Mouse (Mus musculus): ENCODE data around the gene Zfp119a.
"Not testable (repeated sequence)": the region's sequence is repeated elsewhere in the genome, so short reads cannot be mapped to it uniquely, and the experiment has no call there.

Zfp119a gene

DNA sequence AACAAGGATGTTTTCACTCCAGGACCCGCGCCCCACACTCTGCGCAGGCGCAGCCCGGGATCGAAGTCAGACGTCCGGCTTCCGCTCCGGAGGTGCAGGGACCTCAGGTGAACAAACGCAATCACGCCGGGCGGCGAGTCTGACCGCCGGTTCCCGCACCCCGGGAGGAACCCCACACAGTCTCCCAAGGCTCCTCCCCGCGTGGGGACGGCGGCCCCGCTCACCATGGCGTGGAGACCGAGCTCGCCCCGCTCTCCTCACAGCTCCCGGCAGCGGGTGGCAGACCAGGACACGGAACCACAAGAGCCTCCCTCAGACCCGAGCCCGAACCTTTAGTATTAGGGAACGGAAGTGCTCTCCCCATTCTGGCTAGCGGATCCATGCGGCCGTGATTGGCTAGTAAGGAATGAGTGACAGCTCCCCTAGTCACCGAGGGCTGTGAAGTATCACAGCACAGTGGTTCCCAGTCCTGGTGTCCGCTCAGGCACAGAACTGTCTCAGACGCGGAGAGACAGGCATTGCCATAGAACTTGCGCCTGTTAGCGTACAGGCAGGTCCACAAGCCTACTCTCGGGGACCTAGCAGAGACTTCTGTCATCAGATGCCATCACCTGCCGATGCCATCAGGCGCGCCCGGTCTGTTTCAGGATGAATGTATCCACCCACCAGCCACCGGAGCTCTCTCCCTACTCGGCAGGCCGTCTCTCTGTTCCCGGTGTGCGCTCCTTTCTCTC is at the start of gene Zfp119a:
TSS of gene Zfp119a (minus strand) at position 295 of the 734 bp plus-strand sequence.
- peak; percentile 99 for ATAC-seq (ENCODE audit: low TSS enrichment)

DNA sequence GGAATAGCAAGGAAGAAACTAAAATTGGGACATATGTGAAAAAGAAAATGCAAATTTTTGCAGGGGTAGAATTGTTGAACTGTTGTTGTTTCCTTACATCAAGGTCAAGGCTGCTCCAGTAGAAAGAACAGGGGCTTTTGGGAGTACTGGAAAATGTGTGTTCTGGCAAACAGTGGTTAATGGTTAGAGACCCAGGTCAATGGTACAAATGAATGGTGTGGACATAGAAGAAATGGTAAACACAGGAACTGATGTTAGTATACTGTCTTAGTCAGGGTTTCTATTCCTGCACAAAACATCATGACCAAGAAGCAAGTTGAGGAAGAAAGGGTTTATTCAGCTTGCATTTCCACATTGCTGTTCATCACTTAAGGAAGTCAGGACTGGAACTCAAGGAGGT is 27.9 kb upstream of the Zfp119a start:
- ATAC-seq (ENCODE audit: low TSS enrichment), result no peak

DNA sequence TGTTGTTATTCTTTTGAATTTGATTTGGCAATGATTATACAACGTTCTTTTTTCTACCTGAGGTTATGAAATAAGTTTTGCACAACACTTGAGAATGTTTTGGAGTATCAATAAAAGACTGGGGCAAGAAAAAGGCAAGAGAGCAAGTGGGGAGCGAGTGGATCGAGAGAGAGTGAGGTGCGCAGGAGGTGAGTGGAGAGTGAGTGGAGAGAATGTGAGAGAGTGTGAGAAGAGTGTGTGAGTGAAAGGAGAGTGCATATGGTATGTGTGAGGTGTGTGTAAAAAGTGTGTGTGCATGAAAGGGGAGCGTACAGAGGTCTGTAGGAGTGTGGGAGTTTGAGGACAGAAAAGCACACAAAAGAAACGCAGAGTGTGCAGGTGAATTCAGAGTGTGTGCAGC is 25.4 kb upstream of the Zfp119a start:
- no peak for ATAC-seq (ENCODE audit: low TSS enrichment)

DNA sequence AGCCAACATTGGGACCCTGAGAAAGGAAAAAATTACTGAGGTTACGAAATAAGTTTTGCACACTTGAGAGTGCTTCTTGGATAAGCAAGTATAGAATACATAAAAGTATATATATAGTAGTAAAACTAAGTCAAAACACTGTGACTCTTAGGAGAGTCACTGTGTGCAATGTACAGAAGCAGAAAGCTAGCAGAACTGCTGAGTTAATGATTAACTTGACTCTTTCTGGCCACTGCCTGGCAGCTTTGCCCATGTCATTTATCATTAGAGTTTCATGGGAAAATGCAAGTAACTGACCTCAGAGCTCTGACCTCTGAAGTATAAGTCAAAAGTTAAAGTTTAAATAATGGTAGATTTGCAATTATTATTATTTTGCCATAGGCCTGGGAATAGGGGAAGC is 25.0 kb upstream of the Zfp119a start:
- ATAC-seq (ENCODE audit: low TSS enrichment), result no peak

DNA sequence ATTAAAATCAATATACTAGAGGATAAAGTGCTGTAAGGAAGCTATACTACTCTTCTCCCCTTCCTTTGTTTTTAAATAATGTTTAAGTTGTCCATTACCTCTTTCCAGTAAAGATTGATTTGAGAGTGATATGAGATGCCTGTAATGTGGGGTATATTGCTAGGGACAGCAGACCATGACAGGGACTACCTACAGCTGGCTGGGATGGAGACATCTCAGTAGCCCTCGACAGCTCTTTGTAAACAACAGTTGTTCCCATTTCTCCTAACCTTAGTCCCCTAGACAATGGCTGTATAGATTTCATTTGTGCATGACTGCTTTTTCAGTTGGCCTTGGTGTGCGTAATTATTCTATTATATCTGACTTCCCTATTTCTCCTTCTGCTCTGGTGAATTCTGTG is 24.4 kb upstream of the Zfp119a start:
- no peak for ATAC-seq (ENCODE audit: low TSS enrichment)

DNA sequence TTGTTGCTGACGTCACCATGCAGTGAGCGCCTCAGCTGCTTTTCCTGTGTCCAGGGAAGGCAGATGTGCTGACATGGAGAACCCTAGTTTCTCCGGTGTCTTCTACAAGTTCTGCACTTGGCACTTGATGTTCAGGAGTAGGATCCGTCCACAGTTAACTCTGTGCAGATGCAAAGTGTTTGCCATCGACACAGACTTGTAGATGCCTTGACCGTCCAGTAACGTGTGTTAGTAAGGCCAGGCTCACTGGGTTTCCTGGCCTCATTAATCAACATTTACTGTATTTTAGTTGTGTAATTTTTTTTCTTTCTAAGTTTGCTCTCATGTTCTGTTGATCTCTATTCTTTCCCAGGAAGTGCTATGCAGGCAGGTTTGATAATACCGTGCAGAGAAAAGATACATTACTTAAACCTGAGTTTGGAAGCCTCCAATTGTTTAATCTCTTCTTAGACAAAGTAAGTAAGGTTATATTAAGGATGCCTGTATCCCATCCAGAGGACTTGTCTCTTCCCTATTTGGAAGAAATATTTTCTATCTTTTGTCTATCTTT is 13.8 kb upstream of the Zfp119a start:
- not testable (repeated sequence) for ATAC-seq (ENCODE audit: low TSS enrichment)

DNA sequence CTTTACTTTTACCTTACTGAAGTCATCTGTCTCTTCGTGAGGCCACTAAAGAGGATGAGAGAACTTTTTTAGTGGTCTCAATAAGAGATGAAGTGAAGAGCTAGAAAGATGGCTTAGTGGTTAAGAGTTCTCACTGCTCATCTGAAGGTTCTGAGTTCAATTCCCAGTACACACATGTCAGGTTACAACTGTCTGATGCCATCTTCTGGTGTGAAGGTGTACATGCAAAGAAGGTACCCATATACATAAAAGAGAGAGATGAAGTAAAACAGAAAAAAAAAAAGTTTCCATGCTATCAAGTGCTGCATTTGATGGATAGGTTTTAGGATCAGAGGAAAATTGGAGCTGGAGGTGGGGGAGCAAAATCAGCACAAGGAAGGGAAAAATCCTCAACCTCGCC is 6.2 kb upstream of the Zfp119a start:
- no peak for ATAC-seq (ENCODE audit: low TSS enrichment)

DNA sequence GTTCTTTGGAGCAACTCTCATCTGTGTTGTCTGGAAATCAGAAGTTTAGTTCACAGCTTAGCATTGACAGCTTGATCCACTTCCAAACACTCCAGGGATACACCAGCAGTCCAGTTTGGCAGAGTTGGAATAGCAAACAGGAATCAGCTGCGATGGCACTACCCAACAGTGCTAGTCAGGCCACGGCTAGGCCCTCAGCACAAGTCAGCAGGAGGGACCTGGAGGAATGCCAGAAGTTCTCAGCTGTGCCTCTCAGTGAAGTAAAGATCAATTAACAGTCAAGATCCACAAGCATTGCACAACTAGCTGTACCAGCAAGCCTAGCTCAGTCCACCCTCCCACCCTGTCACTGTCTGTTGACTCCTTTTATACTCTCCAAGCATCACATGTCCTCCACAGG is 4.9 kb upstream of the Zfp119a start:
- no peak for ATAC-seq (ENCODE audit: low TSS enrichment)

DNA sequence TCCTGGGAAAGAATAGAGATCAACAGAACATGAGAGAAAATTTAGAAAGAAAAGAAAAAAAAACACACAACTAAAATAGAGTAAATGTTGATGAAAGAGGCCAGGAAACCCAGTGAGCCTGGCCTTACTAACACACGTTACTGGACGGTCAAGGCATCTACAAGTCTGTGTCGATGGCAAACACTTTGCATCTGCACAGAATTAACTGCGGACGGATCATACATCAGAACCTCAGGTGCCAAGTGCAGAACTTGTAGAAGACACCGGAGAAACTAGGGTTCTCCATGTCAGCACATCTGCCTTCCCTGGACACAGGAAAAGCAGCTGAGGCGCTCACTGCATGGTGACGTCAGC is 471 bp downstream of the Zfp119a start:
- ATAC-seq (ENCODE audit: low TSS enrichment), result not testable (repeated sequence)

DNA sequence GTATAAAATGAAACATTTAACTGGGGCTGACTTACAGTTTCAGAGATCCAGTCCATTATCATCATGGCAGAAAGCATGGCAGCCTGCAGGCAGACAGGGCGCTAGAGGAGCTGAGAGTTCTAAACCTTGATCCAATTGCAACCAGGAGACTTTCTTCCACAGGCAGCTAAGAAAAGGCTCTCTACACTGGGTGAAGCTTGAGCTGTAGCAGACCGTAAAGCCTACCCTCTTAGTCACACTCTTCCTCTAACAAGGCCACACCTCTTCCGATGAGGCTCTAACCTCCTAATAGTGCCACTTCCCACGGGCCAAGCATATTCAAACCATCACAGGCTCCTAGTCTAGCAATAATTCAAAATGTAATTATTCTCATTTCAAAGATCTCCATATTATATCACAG is 1.5 kb downstream of the Zfp119a start:
- ATAC-seq (ENCODE audit: low TSS enrichment), result no peak

DNA sequence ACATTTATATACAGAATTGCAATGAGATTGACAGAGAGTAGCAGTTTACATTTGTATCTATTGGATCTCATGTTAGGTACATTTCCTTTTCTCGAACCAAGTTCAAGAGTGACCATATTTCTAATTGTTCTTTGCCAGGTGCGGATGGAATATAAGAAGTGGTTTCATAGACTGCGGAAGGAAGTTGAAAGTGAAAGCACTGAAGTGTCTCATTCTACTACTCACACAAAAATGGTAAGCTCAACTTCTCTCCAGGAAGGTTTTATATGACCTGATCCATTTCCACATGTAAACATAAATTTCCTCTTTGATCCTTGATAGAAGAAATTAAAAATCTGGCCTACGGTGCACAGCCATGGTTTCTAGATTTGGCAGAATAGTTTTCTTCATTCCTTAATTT is 35.7 kb downstream of the Zfp119a start:
- ATAC-seq (ENCODE audit: low TSS enrichment), result no peak

DNA sequence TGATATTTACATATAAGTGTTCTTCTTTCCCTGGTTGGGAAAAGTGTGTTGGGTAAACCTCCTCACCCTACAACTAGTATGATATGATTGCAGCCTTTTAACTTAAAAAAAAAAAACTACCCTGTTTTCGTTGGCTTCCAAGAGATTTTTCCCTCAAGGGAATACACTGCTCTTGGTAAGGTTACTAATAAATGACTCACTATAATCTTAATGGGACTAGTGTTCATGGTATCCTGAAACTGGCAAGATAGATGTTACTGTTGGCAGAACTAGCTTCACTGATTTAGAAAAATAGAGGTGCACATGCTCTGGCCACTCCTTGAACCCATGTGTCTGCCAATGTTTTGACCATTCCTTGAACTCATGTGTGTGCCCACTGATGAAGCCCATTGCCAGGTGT is 57.2 kb downstream of the Zfp119a start:
- ATAC-seq (ENCODE audit: low TSS enrichment), result no peak

DNA sequence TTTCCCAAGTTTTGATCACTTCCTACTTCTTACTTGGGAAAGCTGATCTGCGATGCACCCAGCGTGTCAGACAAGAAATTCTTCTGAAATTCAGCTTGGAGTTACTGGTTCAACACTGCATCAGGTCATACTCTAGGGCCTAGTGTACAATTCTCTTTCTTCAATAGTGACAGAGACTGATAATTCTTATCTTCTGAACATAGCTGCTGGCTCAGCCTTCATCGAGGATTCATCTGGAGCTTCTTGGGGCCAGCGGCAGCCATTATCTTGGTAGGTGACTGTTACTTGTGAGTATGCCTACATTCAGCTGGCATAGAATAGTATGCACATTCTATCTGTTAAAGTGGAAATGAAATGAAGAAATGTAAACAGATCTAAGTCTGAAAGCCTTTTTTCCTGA is 61.9 kb downstream of the Zfp119a start:
- ATAC-seq (ENCODE audit: low TSS enrichment), result no peak
